Mouse (Mus musculus) spleen, adult 18-20 months (tissue): Measurements from ENCODE around the gene Amotl2.

Source experiments
- DNase-seq, 2 experiments: peaks; one replicate each; pipeline ENCODE4 v3.0.0; 2022; ENCODE audit warnings: mixed read lengths in 2 of 2

Amotl2 gene

GRCm38 (mm10) chr9:102719085-102719484 is 2.6 kb downstream of the Amotl2 start:
- no peak for DNase-seq

GRCm38 (mm10) chr9:102719936-102720566 is 3.6 kb downstream of the Amotl2 start:
- no peak for DNase-seq

GRCm38 (mm10) chr9:102720567-102721167 is 4.2 kb downstream of the Amotl2 start:
- DNase-seq = no peak

GRCm38 (mm10) chr9:102721406-102721978 is 5.0 kb downstream of the Amotl2 start:
- DNase-seq = no peak

GRCm38 (mm10) chr9:102722071-102722561 is 5.6 kb downstream of the Amotl2 start:
- no peak for DNase-seq

- no peak for DNase-seq
Measured at GRCm38 (mm10) chr9:102722750-102723149, 6.3 kb downstream of the Amotl2 start.

GRCm38 (mm10) chr9:102723241-102723709 is 6.8 kb downstream of the Amotl2 start:
- no peak for DNase-seq

GRCm38 (mm10) chr9:102723990-102724461 is 7.6 kb downstream of the Amotl2 start:
- DNase-seq = no peak

GRCm38 (mm10) chr9:102724942-102725341 is 8.5 kb downstream of the Amotl2 start:
- DNase-seq = no peak

GRCm38 (mm10) chr9:102725958-102726654 is 9.6 kb downstream of the Amotl2 start:
- peak in 1 of 2 experiments; percentile 18 for DNase-seq

GRCm38 (mm10) chr9:102726811-102727210 is 10.3 kb downstream of the Amotl2 start:
- no peak for DNase-seq

- no peak for DNase-seq
Measured at GRCm38 (mm10) chr9:102727662-102728468, 11.4 kb downstream of the Amotl2 start.

GRCm38 (mm10) chr9:102728469-102728747 is 11.9 kb downstream of the Amotl2 start:
- DNase-seq = no peak

GRCm38 (mm10) chr9:102729093-102729845 is 12.8 kb downstream of the Amotl2 start:
- no peak for DNase-seq

- no peak for DNase-seq
Measured at GRCm38 (mm10) chr9:102729876-102730413, 13.5 kb downstream of the Amotl2 start.

- no peak for DNase-seq
Measured at GRCm38 (mm10) chr9:102731044-102731471, 14.6 kb downstream of the Amotl2 start.

- no peak for DNase-seq
Measured at GRCm38 (mm10) chr9:102731574-102732175, 15.2 kb downstream of the Amotl2 start.

- DNase-seq = no peak
Measured at GRCm38 (mm10) chr9:102732326-102732865, 15.9 kb downstream of the Amotl2 start.

GRCm38 (mm10) chr9:102733459-102733858 is 17.0 kb downstream of the Amotl2 start:
- no peak for DNase-seq

- no peak for DNase-seq
Measured at GRCm38 (mm10) chr9:102733999-102734738, 17.7 kb downstream of the Amotl2 start.
